Mouse (Mus musculus) liver, embryonic 14.5 days (tissue): ENCODE measurements around the gene Pecam1.

Source experiments
- CTCF ChIP-seq: IDR thresholded peaks from 2 replicates; pipeline ENCODE4 v1.5.1; 2016; ENCODE audit warnings: antibody characterized with exemption, low read depth, control low read depth
- EP300 ChIP-seq: IDR thresholded peaks from 2 replicates; pipeline ENCODE4 v1.6.1; 2016; ENCODE audit warnings: antibody characterized with exemption, low read depth

- TF ChIP-seq CTCF = no peak
- no peak for TF ChIP-seq EP300
Measured at GRCm38 (mm10) chr11:106716568-106716967, 33.9 kb downstream of the Pecam1 start.
